Mouse (Mus musculus): ENCODE results near the gene Msantd1. TPM values are rescaled to one million over a fixed set of nuclear protein-coding genes. Genes with fewer than 3 reads are reported as not detected.

The Msantd1 gene
- polyA plus RNA-seq, 1 experiment: 4.6 TPM

- no peaks in the 10 kb centered on the region for H3K4me1 ChIP-seq (ENCODE audit: control insufficient read depth, insufficient read depth, low read length)
- H3K27ac ChIP-seq (ENCODE audit: control insufficient read depth, insufficient read depth, low read depth, low read length, poor library complexity): no peak overlapping the region
- TF ChIP-seq CTCF (IDR thresholded peaks at IDR 0.05; ENCODE audit: control insufficient read depth, insufficient read depth, low read length) (no peak), POLR2A (IDR thresholded peaks at IDR 0.05; ENCODE audit: borderline replicate concordance, control insufficient read depth, low read depth, low read length) (no peak)
- no peak overlapping the region for H3K4me3 ChIP-seq (replicated peaks; ENCODE audit: control insufficient read depth, low read depth, low read length)
- WGBS: 68% methylated on average over 5 of the region's 5 CpGs
Observed at GRCm38 (mm10) chr5:34968386-34968785, 60.6 kb downstream of the Msantd1 start.

DNA sequence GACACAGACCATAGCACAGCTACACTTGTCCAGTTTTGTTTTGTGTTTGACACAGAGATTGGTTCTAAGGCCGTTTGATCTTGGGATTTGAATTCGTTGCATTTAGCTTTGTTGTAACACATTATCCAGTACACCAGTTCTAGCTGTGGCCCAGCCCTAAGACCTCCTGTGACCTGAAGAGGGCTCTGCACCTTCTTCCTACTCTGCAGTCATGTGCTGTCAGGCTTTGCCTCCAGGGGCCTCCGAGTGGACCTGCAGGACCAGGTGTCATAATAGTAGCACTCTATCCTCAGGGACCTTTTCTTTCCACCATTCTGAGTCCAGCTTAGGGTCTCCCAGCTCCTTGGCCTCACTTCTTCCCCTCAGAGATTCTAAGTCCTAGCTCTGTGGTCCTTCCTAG is 64.7 kb downstream of the Msantd1 start:
- Histone ChIP-seq H3K4me3 (replicated peaks; ENCODE audit: control insufficient read depth, low read depth, low read length) (no peak overlapping the region), H3K27ac (ENCODE audit: control insufficient read depth, insufficient read depth, low read depth, low read length, poor library complexity) (no peak overlapping the region), H3K4me1 (ENCODE audit: control insufficient read depth, insufficient read depth, low read length) (peaks cover 9% of the 10 kb centered on the region)
- no peak for TF ChIP-seq POLR2A (IDR thresholded peaks at IDR 0.05; ENCODE audit: borderline replicate concordance, control insufficient read depth, low read depth, low read length)
- no peak for TF ChIP-seq CTCF (IDR thresholded peaks at IDR 0.05; ENCODE audit: control insufficient read depth, insufficient read depth, low read length)
- WGBS: 67% methylated on average over 3 of the region's 3 CpGs

Other genes starting within 250 kb of the Msantd1 start
- gene Nop14, start 247.9 kb upstream of the Msantd1 start, polyA plus RNA-seq (2011; ENCODE audit: insufficient read depth, insufficient read length, low replicate concordance, missing spikeins): 14.2 and 21.3 TPM in 2 replicates
- 1.2 and 3.5 TPM in 2 replicates for gene Grk4, start 247.6 kb upstream of the Msantd1 start, polyA plus RNA-seq (2011; ENCODE audit: insufficient read depth, insufficient read length, low replicate concordance, missing spikeins)
- 8.2 and 12.6 TPM in 2 replicates for gene Htt, start 146.3 kb upstream of the Msantd1 start, polyA plus RNA-seq (2011; ENCODE audit: insufficient read depth, insufficient read length, low replicate concordance, missing spikeins)
- gene Rgs12, start 41.4 kb downstream of the Msantd1 start, polyA plus RNA-seq (2011; ENCODE audit: insufficient read depth, insufficient read length, low replicate concordance, missing spikeins): 21.4 and 56.9 TPM in 2 replicates
- 3.7 and 5.8 TPM in 2 replicates for gene Hgfac, start 133.5 kb downstream of the Msantd1 start, polyA plus RNA-seq (2011; ENCODE audit: insufficient read depth, insufficient read length, low replicate concordance, missing spikeins)
- gene Dok7, start 148.8 kb downstream of the Msantd1 start, polyA plus RNA-seq (2011; ENCODE audit: insufficient read depth, insufficient read length, low replicate concordance, missing spikeins): 0.34 TPM in 1 of 2 replicates, not detected in the other
- gene Lrpap1, start 197.8 kb downstream of the Msantd1 start, polyA plus RNA-seq (2011; ENCODE audit: insufficient read depth, insufficient read length, low replicate concordance, missing spikeins): 17.8 and 21.7 TPM in 2 replicates

Data from bone marrow, adult 2 months (tissue).